Mouse (Mus musculus): ENCODE results near the gene Bcl7b. TPM values are rescaled to one million over a fixed set of nuclear protein-coding genes. Genes with fewer than 3 reads are reported as not detected.

Gene Bcl7b
- polyA plus RNA-seq, 1 experiment: 9.3 TPM

- TF ChIP-seq TAL1 (IDR thresholded peaks at IDR 0.05; ENCODE audit: low read length) (no peak), GATA1 (IDR thresholded peaks at IDR 0.05; ENCODE audit: low read length) (no peak)
- no peaks in the 10 kb centered on the region for H3K9me3 ChIP-seq (ENCODE audit: control insufficient read depth, low read length)
- no peak overlapping the region for H3K4me3 ChIP-seq (replicated peaks)
- peaks cover 86% of the 10 kb centered on the region for H3K36me3 ChIP-seq (ENCODE audit: control insufficient read depth)
- H3K27me3 ChIP-seq (ENCODE audit: control insufficient read depth): no peaks in the 10 kb centered on the region
- no peaks in the 10 kb centered on the region; the same call in 1 of the 2 replicates for H3K4me1 ChIP-seq (ENCODE audit: control insufficient read depth)
Observed at GRCm38 (mm10) chr5:135179616-135180015, 11.5 kb downstream of the Bcl7b start.

GRCm38 (mm10) chr5:135180796-135181195 lies 12.7 kb downstream of the Bcl7b start:
- Histone ChIP-seq H3K9me3 (ENCODE audit: control insufficient read depth, low read length) (no peaks in the 10 kb centered on the region), H3K36me3 (ENCODE audit: control insufficient read depth) (peaks cover 75% of the 10 kb centered on the region), H3K4me1 (ENCODE audit: control insufficient read depth) (peaks cover 8% of the 10 kb centered on the region), H3K27me3 (ENCODE audit: control insufficient read depth) (no peaks in the 10 kb centered on the region), H3K4me3 (replicated peaks) (no peak overlapping the region)
- TF ChIP-seq TAL1 (IDR thresholded peaks at IDR 0.05; ENCODE audit: low read length) (no peak), GATA1 (IDR thresholded peaks at IDR 0.05; ENCODE audit: low read length) (no peak)

DNA sequence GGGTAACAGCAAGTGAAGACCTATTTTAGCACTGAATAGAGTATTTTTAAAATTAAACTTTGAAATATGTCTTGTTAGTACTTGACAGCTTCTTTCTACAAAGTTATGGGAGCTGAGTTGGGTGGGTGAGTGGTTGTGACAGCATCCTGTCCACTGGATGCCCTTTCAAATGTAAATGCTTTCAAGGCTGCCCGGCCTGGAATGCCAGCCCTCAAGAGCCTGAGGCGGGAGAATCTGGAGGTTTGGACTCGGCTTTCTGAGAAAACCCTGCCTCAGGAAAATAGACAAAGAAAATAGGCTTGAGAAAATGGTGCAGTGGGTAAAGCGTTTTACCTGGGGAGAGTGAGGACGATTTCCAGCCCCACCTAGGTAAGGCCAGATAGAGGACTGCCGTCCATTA lies 13.7 kb downstream of the Bcl7b start:
- Histone ChIP-seq H3K9me3 (ENCODE audit: control insufficient read depth, low read length) (no peaks in the 10 kb centered on the region), H3K4me3 (replicated peaks) (no peak overlapping the region), H3K36me3 (ENCODE audit: control insufficient read depth) (peaks cover 66% of the 10 kb centered on the region), H3K4me1 (ENCODE audit: control insufficient read depth) (peaks cover 18% of the 10 kb centered on the region), H3K27me3 (ENCODE audit: control insufficient read depth) (no peaks in the 10 kb centered on the region)
- no peak for TF ChIP-seq TAL1 (IDR thresholded peaks at IDR 0.05; ENCODE audit: low read length)
- TF ChIP-seq GATA1 (IDR thresholded peaks at IDR 0.05; ENCODE audit: low read length): no peak

- H3K4me3 ChIP-seq (replicated peaks): no peak overlapping the region
- TF ChIP-seq TAL1 (IDR thresholded peaks at IDR 0.05; ENCODE audit: low read length) (no peak), GATA1 (IDR thresholded peaks at IDR 0.05; ENCODE audit: low read length) (no peak)
- no peaks in the 10 kb centered on the region for H3K27me3 ChIP-seq (ENCODE audit: control insufficient read depth)
- H3K4me1 ChIP-seq (ENCODE audit: control insufficient read depth): peaks cover 18% of the 10 kb centered on the region
- H3K9me3 ChIP-seq (ENCODE audit: control insufficient read depth, low read length): no peaks in the 10 kb centered on the region
- peaks cover 50% of the 10 kb centered on the region for H3K36me3 ChIP-seq (ENCODE audit: control insufficient read depth)
Observed at GRCm38 (mm10) chr5:135183131-135183861, 15.2 kb downstream of the Bcl7b start.

- H3K27me3 ChIP-seq (ENCODE audit: control insufficient read depth): no peaks in the 10 kb centered on the region
- no peak overlapping the region for H3K4me3 ChIP-seq (replicated peaks)
- no peak for TF ChIP-seq GATA1 (IDR thresholded peaks at IDR 0.05; ENCODE audit: low read length)
- no peak for TF ChIP-seq TAL1 (IDR thresholded peaks at IDR 0.05; ENCODE audit: low read length)
- no peaks in the 10 kb centered on the region for H3K9me3 ChIP-seq (ENCODE audit: control insufficient read depth, low read length)
- H3K36me3 ChIP-seq (ENCODE audit: control insufficient read depth): peaks cover 47% of the 10 kb centered on the region
- H3K4me1 ChIP-seq (ENCODE audit: control insufficient read depth): peaks cover 32% of the 10 kb centered on the region
Observed at GRCm38 (mm10) chr5:135185016-135185415, 16.9 kb downstream of the Bcl7b start.

DNA sequence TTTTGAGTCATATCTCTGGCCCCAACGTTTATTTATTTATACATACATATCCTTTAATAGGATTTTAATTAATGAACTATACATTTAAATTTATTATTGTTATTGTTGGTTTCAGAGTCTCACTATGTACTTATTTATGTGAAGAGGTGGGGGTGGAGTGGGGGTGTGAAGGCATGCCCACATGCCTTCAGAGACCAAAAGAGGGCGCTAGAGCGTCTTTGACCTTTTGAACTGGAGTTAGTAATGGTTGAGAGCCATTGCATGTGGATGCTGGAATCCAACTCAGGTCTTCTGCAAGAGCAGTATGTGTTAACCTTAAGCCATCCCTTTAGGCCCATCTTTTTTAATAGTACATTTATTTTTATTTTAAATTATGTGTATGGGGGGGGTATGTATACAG lies 17.5 kb downstream of the Bcl7b start:
- peaks cover 37% of the 10 kb centered on the region for H3K4me1 ChIP-seq (ENCODE audit: control insufficient read depth)
- H3K27me3 ChIP-seq (ENCODE audit: control insufficient read depth): no peaks in the 10 kb centered on the region
- TF ChIP-seq TAL1 (IDR thresholded peaks at IDR 0.05; ENCODE audit: low read length): no peak
- no peak for TF ChIP-seq GATA1 (IDR thresholded peaks at IDR 0.05; ENCODE audit: low read length)
- no peaks in the 10 kb centered on the region for H3K9me3 ChIP-seq (ENCODE audit: control insufficient read depth, low read length)
- H3K4me3 ChIP-seq (replicated peaks): peak overlapping the region; percentile 99
- H3K36me3 ChIP-seq (ENCODE audit: control insufficient read depth): peaks cover 47% of the 10 kb centered on the region

- Histone ChIP-seq H3K27me3 (ENCODE audit: control insufficient read depth) (no peaks in the 10 kb centered on the region), H3K4me1 (ENCODE audit: control insufficient read depth) (peaks cover 39% of the 10 kb centered on the region), H3K4me3 (replicated peaks) (peak overlapping the region; percentile 99), H3K36me3 (ENCODE audit: control insufficient read depth) (peaks cover 46% of the 10 kb centered on the region), H3K9me3 (ENCODE audit: control insufficient read depth, low read length) (no peaks in the 10 kb centered on the region)
- TF ChIP-seq TAL1 (IDR thresholded peaks at IDR 0.05; ENCODE audit: low read length) (no peak), GATA1 (IDR thresholded peaks at IDR 0.05; ENCODE audit: low read length) (no peak)
Observed at GRCm38 (mm10) chr5:135186231-135186620, 18.1 kb downstream of the Bcl7b start.

DNA sequence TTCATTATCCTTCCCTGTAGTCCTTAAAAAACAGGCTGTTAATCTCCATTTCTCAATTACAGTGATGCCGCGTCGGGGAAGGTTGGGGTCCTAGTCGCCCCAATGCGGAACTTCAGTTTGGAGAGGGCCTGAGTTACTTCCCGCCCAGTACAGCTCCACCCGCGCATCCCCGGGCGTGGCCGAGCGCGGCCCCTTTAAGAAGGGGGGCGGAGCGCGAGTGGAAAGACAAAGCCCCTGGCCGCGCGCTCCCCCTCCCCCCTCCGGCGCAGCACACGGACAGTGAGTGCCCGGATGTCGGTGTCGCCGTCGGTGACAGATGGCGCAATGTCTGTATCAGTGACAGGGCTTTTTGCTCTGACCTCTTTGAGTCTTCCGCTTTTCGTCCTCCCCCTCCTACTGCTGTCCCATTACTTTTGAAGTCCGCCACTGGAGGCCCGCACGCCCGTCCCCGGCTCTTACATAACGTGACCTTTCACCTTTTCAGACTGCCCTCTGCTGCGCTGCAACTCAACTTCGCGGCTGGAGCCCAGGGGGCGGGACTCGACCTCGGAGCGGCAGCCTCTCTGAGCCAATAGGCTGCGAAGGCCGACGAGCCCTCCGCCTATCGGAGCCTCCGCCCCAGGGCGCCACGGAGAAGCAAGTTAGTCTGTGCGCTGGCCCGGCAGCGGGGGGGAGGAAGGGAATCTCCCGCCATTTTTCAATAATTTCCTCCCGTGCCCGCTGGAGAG lies 18.7 kb downstream of the Bcl7b start, which contains the start of gene Baz1b:
Gene Baz1b, plus strand, starts transcription at position 644 of the 728 bp plus-strand sequence.
- H3K4me1 ChIP-seq (ENCODE audit: control insufficient read depth): peaks cover 41% of the 10 kb centered on the region
- TF ChIP-seq TAL1 (IDR thresholded peaks at IDR 0.05; ENCODE audit: low read length) (no peak), GATA1 (IDR thresholded peaks at IDR 0.05; ENCODE audit: low read length) (no peak)
- peak within 1 kb of the TSS; percentile 99 for H3K4me3 ChIP-seq (replicated peaks)

More for the DNA sequence above, 18.7 kb downstream of the Bcl7b start, which contains the start of gene Baz1b:
- no peaks in the 10 kb centered on the region for H3K27me3 ChIP-seq (ENCODE audit: control insufficient read depth)
- peaks cover 46% of the 10 kb centered on the region for H3K36me3 ChIP-seq (ENCODE audit: control insufficient read depth)
- no peaks in the 10 kb centered on the region for H3K9me3 ChIP-seq (ENCODE audit: control insufficient read depth, low read length)
